Mouse (Mus musculus) embryonic facial prominence, embryonic 15.5 days (tissue): Measurements from ENCODE around the gene A030005K14Rik. TPM values are rescaled to one million over a fixed set of nuclear protein-coding genes. Genes with fewer than 3 reads are reported as not detected.

Source experiments
- ATAC-seq: fragments of 200-750 bp; cut with Nextera tagmentation; 2 replicates; pipeline ENCODE4 v1.8.0; 2017; ENCODE audit warnings: low read depth, moderate TSS enrichment; ENCODE audit not compliant: insufficient number of reproducible peaks, low FRiP score, low TSS enrichment
- H3K27ac ChIP-seq: fragments of 300-500 bp; sonication (generic); replicated peaks from 2 replicates; pipeline ENCODE4 v1.5.1; 2015; ENCODE audit warnings: mild to moderate bottlenecking, inconsistent platforms
- H3K27me3 ChIP-seq: fragments of 300-500 bp; sonication (generic); 2 replicates; pipeline ENCODE4 v1.6.1; 2015; ENCODE audit warnings: inconsistent platforms
- H3K36me3 ChIP-seq: fragments of 300-500 bp; sonication (generic); 2 replicates; pipeline ENCODE4 v1.6.1; 2015; ENCODE audit warnings: mild to moderate bottlenecking, inconsistent platforms
- H3K4me1 ChIP-seq: fragments of 300-500 bp; sonication (generic); 2 replicates; pipeline ENCODE4 v1.6.1; 2015; ENCODE audit warnings: inconsistent platforms
- H3K4me2 ChIP-seq: fragments of 300-500 bp; sonication (generic); replicated peaks from 2 replicates; pipeline ENCODE4 v1.6.1; 2015; ENCODE audit warnings: mild to moderate bottlenecking, inconsistent platforms
- H3K4me3 ChIP-seq: fragments of 300-500 bp; sonication (generic); replicated peaks from 2 replicates; pipeline ENCODE4 v1.5.1; 2015; ENCODE audit warnings: mild to moderate bottlenecking, inconsistent platforms
- H3K9ac ChIP-seq: fragments of 300-500 bp; sonication (generic); 2 replicates; pipeline ENCODE4 v1.6.1; 2015; ENCODE audit warnings: inconsistent platforms
- H3K9me3 ChIP-seq: fragments of 300-500 bp; sonication (generic); replicated peaks from 2 replicates; pipeline ENCODE4 v1.6.1; 2016; ENCODE audit warnings: inconsistent platforms
- WGBS: fragments of 180-500 bp; shearing (Covaris S2); methylation state at CpG from one replicate; pipeline ENCODE4 v1.1.7; 2015; 5-methylcytosine and 5-hydroxymethylcytosine counted together
- polyA plus RNA-seq: library from polyadenylated mRNA; unstranded; fragments of >200 nt; fragmentation: Nextera tagmentation; extraction: Ambion mirVana; gene quantifications from 2 replicates; pipeline ENCODE4 v1.2.1, GENCODE M21; 2015

Gene A030005K14Rik
- polyA plus RNA-seq = 2.3 and 3.2 TPM in 2 replicates

GRCm38 (mm10) chr1:83059278-83059677, at the start of gene A030005K14Rik:
Gene A030005K14Rik (minus strand): TSS chr1:83059378.
- no peak for ATAC-seq
- Histone ChIP-seq H3K4me1 (no peaks in the 10 kb centered on the region), H3K9me3 (no peaks in the 10 kb centered on the region), H3K9ac (no peak within 1 kb of the TSS), H3K27me3 (no peaks in the 10 kb centered on the region), H3K36me3 (no peaks in the 10 kb centered on the region), H3K4me3 (no peak within 1 kb of the TSS), H3K4me2 (no peak within 1 kb of the TSS), H3K27ac (no peak within 1 kb of the TSS)
- 85% methylated on average over 9 of the region's 9 CpGs for WGBS

DNA sequence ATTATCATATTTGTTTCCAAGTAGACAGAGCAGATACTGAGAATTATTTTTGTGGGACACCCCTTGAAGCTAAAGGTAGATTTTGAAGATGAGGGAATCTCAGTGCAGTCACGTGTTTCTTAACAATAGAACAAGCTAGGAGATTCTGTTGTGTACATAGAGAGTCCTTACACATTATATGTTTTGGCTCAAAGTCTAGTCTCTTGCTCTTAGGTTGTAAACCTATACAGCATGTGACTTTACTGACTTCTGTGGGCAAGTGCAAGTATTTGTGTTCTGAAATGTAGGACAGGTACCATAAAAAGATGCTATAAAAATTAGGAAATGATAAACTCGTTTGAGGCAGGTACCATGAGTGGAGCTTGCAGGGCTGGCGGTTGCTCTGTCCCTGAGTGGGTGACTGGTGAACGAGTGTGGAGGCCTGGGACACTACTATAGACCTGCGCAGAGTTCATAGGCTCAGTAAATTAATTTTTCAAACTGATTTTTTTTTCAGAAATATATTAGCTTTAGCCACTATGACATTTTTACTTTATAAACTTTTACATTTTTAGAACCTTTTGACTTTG, 48.3 kb upstream of the A030005K14Rik start:
- H3K4me1 ChIP-seq = no peaks in the 10 kb centered on the region
- H3K36me3 ChIP-seq = no peaks in the 10 kb centered on the region
- H3K9me3 ChIP-seq = no peaks in the 10 kb centered on the region
- no peak for ATAC-seq
- WGBS = 78% methylated on average over 5 of the region's 5 CpGs
- no peak overlapping the region for H3K9ac ChIP-seq
- no peaks in the 10 kb centered on the region for H3K27me3 ChIP-seq
- H3K4me2 ChIP-seq = no peak overlapping the region
- no peak overlapping the region for H3K27ac ChIP-seq
- no peak overlapping the region for H3K4me3 ChIP-seq

DNA sequence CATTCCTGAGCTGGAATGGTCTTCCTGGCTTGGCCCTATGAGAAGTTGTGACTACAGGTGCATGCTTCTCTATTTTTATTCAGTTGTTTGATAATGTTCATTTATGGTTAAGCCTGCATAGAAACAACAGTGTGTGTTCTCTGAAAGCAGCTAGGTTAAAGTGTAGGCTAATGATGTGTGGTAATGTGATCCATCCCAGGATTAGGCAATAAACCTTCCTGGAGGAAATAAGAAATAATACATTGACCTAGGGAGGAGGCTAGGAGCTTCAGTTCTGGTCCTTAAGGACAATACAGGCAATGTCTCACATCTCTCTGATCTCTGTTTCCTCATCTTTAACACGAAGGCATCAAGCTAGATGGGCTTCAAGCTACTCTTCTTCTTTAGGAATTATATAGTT, 46.3 kb upstream of the A030005K14Rik start:
- Histone ChIP-seq H3K27me3 (no peaks in the 10 kb centered on the region), H3K4me3 (no peak overlapping the region), H3K27ac (no peak overlapping the region), H3K9ac (no peak overlapping the region), H3K4me1 (0 out of 2 replicates have a peak, but pooled peaks cover 5% of the 10 kb centered on the region), H3K9me3 (no peaks in the 10 kb centered on the region), H3K36me3 (no peaks in the 10 kb centered on the region), H3K4me2 (no peak overlapping the region)
- WGBS = 64% methylated on average over 1 of the region's 1 CpGs
- ATAC-seq = no peak

- Histone ChIP-seq H3K9me3 (no peaks in the 10 kb centered on the region), H3K27me3 (no peaks in the 10 kb centered on the region), H3K4me2 (no peak overlapping the region), H3K4me1 (0 out of 2 replicates have a peak, but pooled peaks cover 5% of the 10 kb centered on the region), H3K27ac (no peak overlapping the region), H3K9ac (no peak overlapping the region), H3K4me3 (no peak overlapping the region), H3K36me3 (no peaks in the 10 kb centered on the region)
- no peak for ATAC-seq
- 29% methylated on average over 3 of the region's 3 CpGs for WGBS
Observed at GRCm38 (mm10) chr1:83101891-83102290, 42.7 kb upstream of the A030005K14Rik start.

DNA sequence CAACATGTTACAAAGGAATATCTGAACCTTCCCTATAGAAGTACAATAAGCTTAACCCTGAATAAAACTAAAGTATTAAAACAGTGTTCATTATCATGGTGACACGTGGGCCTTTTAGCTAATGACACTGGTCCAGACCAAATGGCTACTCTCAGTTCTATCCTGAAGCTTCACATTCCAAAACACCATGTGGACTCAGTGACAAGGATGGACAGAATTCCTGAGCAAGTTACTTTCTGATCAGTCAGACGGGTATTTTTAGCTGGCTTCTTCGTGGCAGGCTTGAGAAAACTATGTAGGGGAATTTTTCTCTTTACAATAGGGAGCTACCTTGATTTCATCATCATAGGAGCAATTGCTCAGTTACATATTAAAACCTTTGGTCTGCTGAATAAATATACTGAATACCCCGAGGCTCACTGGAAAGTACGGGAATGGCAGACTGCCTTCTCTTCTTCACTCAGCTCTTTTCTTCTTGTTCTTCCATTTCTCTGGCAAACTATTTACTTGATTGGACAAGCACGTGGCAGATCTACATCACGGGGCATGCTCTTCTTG, 40.5 kb upstream of the A030005K14Rik start:
- ATAC-seq = no peak
- Histone ChIP-seq H3K27me3 (no peaks in the 10 kb centered on the region), H3K9ac (no peak overlapping the region), H3K9me3 (no peaks in the 10 kb centered on the region), H3K27ac (no peak overlapping the region), H3K4me2 (no peak overlapping the region), H3K36me3 (no peaks in the 10 kb centered on the region), H3K4me3 (no peak overlapping the region), H3K4me1 (0 out of 2 replicates have a peak, but pooled peaks cover 5% of the 10 kb centered on the region)
- WGBS = 66% methylated on average over 7 of the region's 7 CpGs

- Histone ChIP-seq H3K9me3 (no peaks in the 10 kb centered on the region), H3K27me3 (no peaks in the 10 kb centered on the region), H3K27ac (no peak overlapping the region), H3K4me3 (no peak overlapping the region), H3K9ac (no peak overlapping the region), H3K36me3 (no peaks in the 10 kb centered on the region), H3K4me1 (0 out of 2 replicates have a peak, but pooled peaks cover 5% of the 10 kb centered on the region), H3K4me2 (no peak overlapping the region)
- 77% methylated on average over 2 of the region's 2 CpGs for WGBS
- no peak for ATAC-seq
Observed at GRCm38 (mm10) chr1:83099160-83099559, 40.0 kb upstream of the A030005K14Rik start.

- Histone ChIP-seq H3K4me2 (no peak overlapping the region), H3K9me3 (no peaks in the 10 kb centered on the region), H3K27ac (no peak overlapping the region), H3K27me3 (no peaks in the 10 kb centered on the region), H3K4me3 (no peak overlapping the region), H3K9ac (no peak overlapping the region), H3K36me3 (no peaks in the 10 kb centered on the region), H3K4me1 (0 out of 2 replicates have a peak, but pooled peaks cover 4% of the 10 kb centered on the region)
- WGBS = 62% methylated on average over 4 of the region's 4 CpGs
- no peak for ATAC-seq
Observed at GRCm38 (mm10) chr1:83096935-83097334, 37.8 kb upstream of the A030005K14Rik start.

DNA sequence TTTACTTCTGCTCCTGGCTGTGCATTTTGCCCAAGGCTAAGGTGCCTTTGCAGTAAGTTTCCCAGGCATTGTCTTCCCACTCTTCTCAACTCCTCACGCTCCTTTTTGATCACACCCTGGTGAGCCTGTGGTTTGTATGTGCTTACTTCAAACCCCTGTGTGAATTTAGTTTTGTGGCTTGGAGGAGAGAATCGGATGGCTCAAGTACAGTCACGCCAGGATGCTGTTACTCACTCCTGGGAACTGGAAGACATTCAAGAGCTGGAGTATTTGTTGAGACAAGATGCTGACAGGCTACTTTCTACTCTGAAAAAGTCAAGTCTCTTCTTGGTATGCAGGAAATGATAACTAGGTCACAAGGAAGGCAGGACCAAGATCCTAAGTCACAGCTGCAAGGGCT, 32.1 kb upstream of the A030005K14Rik start:
- WGBS = 34% methylated on average over 3 of the region's 3 CpGs
- Histone ChIP-seq H3K4me2 (no peak overlapping the region), H3K36me3 (no peaks in the 10 kb centered on the region), H3K27ac (no peak overlapping the region), H3K27me3 (no peaks in the 10 kb centered on the region), H3K9me3 (no peaks in the 10 kb centered on the region), H3K4me1 (no peaks in the 10 kb centered on the region), H3K4me3 (no peak overlapping the region), H3K9ac (no peak overlapping the region)
- ATAC-seq = no peak

- H3K27me3 ChIP-seq = no peaks in the 10 kb centered on the region
- WGBS = 91% methylated on average over 2 of the region's 2 CpGs
- no peak overlapping the region for H3K4me3 ChIP-seq
- no peak for ATAC-seq
- H3K36me3 ChIP-seq = no peaks in the 10 kb centered on the region
- H3K9me3 ChIP-seq = no peaks in the 10 kb centered on the region
- no peak overlapping the region for H3K27ac ChIP-seq
- H3K4me2 ChIP-seq = no peak overlapping the region
- no peaks in the 10 kb centered on the region for H3K4me1 ChIP-seq
- no peak overlapping the region for H3K9ac ChIP-seq
Observed at GRCm38 (mm10) chr1:83084790-83085189, 25.6 kb upstream of the A030005K14Rik start.

GRCm38 (mm10) chr1:83077016-83077415, 17.8 kb upstream of the A030005K14Rik start:
- H3K36me3 ChIP-seq = no peaks in the 10 kb centered on the region
- H3K27me3 ChIP-seq = no peaks in the 10 kb centered on the region
- no peak for ATAC-seq

DNA sequence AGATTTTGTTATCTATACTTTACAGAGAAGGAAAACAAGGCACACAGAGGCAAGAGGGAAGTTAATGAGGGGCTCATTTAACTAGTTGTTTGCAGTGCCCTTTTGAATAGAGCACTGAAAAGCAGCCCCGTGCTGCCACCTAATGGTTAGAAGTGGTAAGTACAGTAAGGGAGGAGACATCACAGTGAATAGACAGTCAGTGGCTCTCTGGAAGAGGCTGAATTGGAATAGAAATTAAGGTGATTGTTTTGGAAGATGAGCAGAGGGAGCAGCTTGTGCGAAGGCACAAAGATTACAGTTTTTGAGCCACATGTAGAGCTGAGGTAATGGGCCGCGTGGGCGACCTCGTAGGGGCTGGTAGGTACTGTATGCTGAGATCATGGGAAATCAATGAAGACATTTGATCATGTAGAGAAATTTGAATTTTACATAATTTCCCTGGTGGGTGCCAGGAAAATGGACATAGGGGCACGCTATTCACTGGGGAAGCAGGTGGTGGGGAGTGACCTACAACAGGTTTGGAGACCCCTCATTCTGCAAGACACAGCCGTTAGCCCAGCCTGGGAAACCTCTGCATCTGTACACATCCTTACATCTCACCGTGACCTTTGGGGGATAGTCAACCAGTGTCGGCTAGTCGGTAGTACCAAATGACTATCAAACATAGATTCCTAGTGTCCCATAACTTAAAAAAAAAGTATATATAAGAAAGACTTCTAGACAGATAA, 17.2 kb upstream of the A030005K14Rik start:
- no peaks in the 10 kb centered on the region for H3K27me3 ChIP-seq
- no peak for ATAC-seq
- H3K4me3 ChIP-seq = peak overlapping the region; percentile 29
- no peaks in the 10 kb centered on the region for H3K9me3 ChIP-seq
- 43% methylated on average over 11 of the region's 11 CpGs for WGBS
- H3K36me3 ChIP-seq = no peaks in the 10 kb centered on the region
- no peaks in the 10 kb centered on the region for H3K4me1 ChIP-seq
- peak overlapping the region; percentile 38 for H3K4me2 ChIP-seq
- H3K27ac ChIP-seq = no peak overlapping the region
- H3K9ac ChIP-seq = peak overlapping the region; percentile 4; the same call in 1 of the 2 replicates

More at GRCm38 (mm10) chr1:83077016-83077415, 17.8 kb upstream of the A030005K14Rik start:
- Histone ChIP-seq H3K4me2 (no peak overlapping the region), H3K4me1 (no peaks in the 10 kb centered on the region), H3K9me3 (no peaks in the 10 kb centered on the region), H3K4me3 (no peak overlapping the region), H3K27ac (no peak overlapping the region), H3K9ac (no peak overlapping the region)
- WGBS = 49% methylated on average over 6 of the region's 6 CpGs
